ENCODE assay signal across 8 mouse cellular contexts in the genomic region with DNA sequence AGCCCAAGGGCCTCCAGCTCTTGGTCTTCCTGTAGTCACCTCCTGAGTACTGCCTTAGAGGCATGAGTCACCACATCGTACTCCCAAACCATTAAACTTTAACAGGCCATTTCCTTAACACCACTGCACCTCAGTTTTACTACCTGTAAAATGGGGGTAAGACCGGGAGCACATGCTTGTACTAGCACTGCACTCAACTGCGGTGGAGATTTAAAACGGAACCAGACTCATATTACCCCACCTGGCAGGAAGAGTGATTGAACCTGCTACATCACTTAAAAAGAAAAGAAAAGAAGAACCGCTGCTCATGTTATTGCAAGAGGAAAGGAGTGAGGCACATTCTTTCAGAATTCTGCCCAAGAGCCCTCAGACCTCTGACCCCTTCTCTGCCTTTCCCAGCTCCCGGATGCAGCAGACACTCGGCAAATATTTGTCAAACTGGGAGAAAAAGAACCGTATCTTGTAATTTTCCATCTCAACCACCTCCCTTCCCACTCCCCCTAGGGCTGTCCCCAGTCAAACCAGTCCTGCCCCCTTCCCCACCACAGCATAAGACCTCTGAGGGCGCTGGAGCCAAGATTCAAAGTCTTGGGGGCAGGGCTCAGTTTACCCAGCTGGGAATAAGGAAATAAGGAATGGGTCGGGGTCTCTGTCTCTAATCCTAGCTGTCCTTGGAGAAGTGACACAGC. TPM values are rescaled to one million over a fixed set of nuclear protein-coding genes. Genes with fewer than 3 reads are reported as not detected.
DNase-seq lines count a peak whose midpoint lies in the region; ATAC-seq and TF ChIP-seq lines count a peak whose summit lies in the region.

No protein-coding gene starts in this region.

- 61% methylated on average over 10 of the region's 10 CpGs for WGBS in forebrain, postnatal 0 days
- WGBS in limb, embryonic 10.5 days, result 41% methylated on average over 10 of the region's 10 CpGs
- WGBS in midbrain, embryonic 15.5 days, result 59% methylated on average over 10 of the region's 10 CpGs

- ATAC-seq in forebrain, postnatal 0 days, result no peak
- no peak for ATAC-seq in midbrain, embryonic 15.5 days (replicated peaks)

- no peak for TF ChIP-seq CTCF in forebrain, postnatal 0 days (IDR thresholded peaks at IDR 0.05; ENCODE audit: low read depth)

- H3K36me3 ChIP-seq in forebrain, postnatal 0 days (ENCODE audit: insufficient read depth), result peaks cover 4% of the 10 kb centered on the region; the same call in 1 of the 2 replicates
- H3K36me3 ChIP-seq in limb, embryonic 10.5 days, result peaks cover 42% of the 10 kb centered on the region
- peaks cover 7% of the 10 kb centered on the region; the same call in 1 of the 2 replicates for H3K36me3 ChIP-seq in midbrain, embryonic 15.5 days (replicated peaks)

- H3K9ac ChIP-seq in forebrain, postnatal 0 days, result no peak overlapping the region
- peak overlapping the region; percentile 95; the same call in 1 of the 2 replicates for H3K9ac ChIP-seq in midbrain, embryonic 15.5 days

- peak; percentile 25 for DNase-seq in thymus, postnatal 25 days
- DNase-seq in thymus, adult 18-20 months, result no peak
- no peak for DNase-seq in forebrain, postnatal 0 days
- DNase-seq in limb, embryonic 10.5 days (ENCODE audit: low spot score), result no peak
- DNase-seq in adrenal gland, postnatal 10 days, result no peak
- DNase-seq in urinary bladder, postnatal 14 days (ENCODE audit: low spot score), result no peak
- DNase-seq in adrenal gland, postnatal 14 days, result no peak

- peaks cover 15% of the 10 kb centered on the region for H3K4me1 ChIP-seq in forebrain, postnatal 0 days (ENCODE audit: insufficient read depth)
- peaks cover 57% of the 10 kb centered on the region for H3K4me1 ChIP-seq in limb, embryonic 10.5 days
- peaks cover 22% of the 10 kb centered on the region for H3K4me1 ChIP-seq in midbrain, embryonic 15.5 days

- H3K27me3 ChIP-seq in forebrain, postnatal 0 days (ENCODE audit: insufficient read depth, low read length), result no peaks in the 10 kb centered on the region
- no peaks in the 10 kb centered on the region for H3K27me3 ChIP-seq in limb, embryonic 10.5 days (ENCODE audit: low read depth, poor library complexity, severe bottlenecking)
- no peaks in the 10 kb centered on the region for H3K27me3 ChIP-seq in midbrain, embryonic 15.5 days (replicated peaks)

- peak overlapping the region; percentile 72 for H3K4me3 ChIP-seq in forebrain, postnatal 0 days (ENCODE audit: low read depth, low read length)
- H3K4me3 ChIP-seq in limb, embryonic 10.5 days, result peak overlapping the region; percentile 94
- peak overlapping the region; percentile 96 for H3K4me3 ChIP-seq in midbrain, embryonic 15.5 days

- H3K27ac ChIP-seq in forebrain, postnatal 0 days (ENCODE audit: low read depth, low read length), result peak overlapping the region; percentile 29; the same call in 1 of the 2 replicates
- H3K27ac ChIP-seq in limb, embryonic 10.5 days, result peak overlapping the region; percentile 95
- H3K27ac ChIP-seq in midbrain, embryonic 15.5 days, result peak overlapping the region; percentile 42; the same call in 1 of the 2 replicates

- H3K4me2 ChIP-seq in forebrain, postnatal 0 days (ENCODE audit: low read depth), result peak overlapping the region; percentile 95
- peak overlapping the region; percentile 85 for H3K4me2 ChIP-seq in midbrain, embryonic 15.5 days

- no peaks in the 10 kb centered on the region for H3K9me3 ChIP-seq in forebrain, postnatal 0 days (ENCODE audit: low read length)
- no peaks in the 10 kb centered on the region for H3K9me3 ChIP-seq in limb, embryonic 10.5 days (replicated peaks)
- no peaks in the 10 kb centered on the region for H3K9me3 ChIP-seq in midbrain, embryonic 15.5 days

RNA-seq across cellular contexts. Expression of a gene that starts 2.5 kb away (rescaled TPM):
- 40.6 and 45.9 TPM in 2 replicates for total RNA-seq in forebrain, postnatal 0 days (2014; rRNA removed)
- 30.0 and 30.6 TPM in 2 replicates for polyA plus RNA-seq in forebrain, postnatal 0 days (2015; fragmentation: Nextera tagmentation; extraction: Ambion mirVana)
- polyA plus RNA-seq in limb, embryonic 10.5 days (2016; fragmentation: Nextera tagmentation; extraction: Ambion mirVana), result 68.1 and 75.7 TPM in 2 replicates
- 35.9 and 37.4 TPM in 2 replicates for polyA plus RNA-seq in midbrain, embryonic 15.5 days (2015; fragmentation: Nextera tagmentation; extraction: Ambion mirVana)
- 10 to 100 TPM; 73.9 to 77.2 TPM for total RNA-seq in adrenal gland, postnatal 10 days (2021)
- 62.0 and 79.0 TPM in 2 replicates for total RNA-seq in adrenal gland, postnatal 14 days (2021)

RNA-seq across cellular contexts. Expression of a gene that starts 10.7 kb away (rescaled TPM):
- 2.3 and 3.2 TPM in 2 replicates for total RNA-seq in forebrain, postnatal 0 days (2014; rRNA removed)
- 0.69 and 1.1 TPM in 2 replicates for polyA plus RNA-seq in forebrain, postnatal 0 days (2015; fragmentation: Nextera tagmentation; extraction: Ambion mirVana)
- polyA plus RNA-seq in limb, embryonic 10.5 days (2016; fragmentation: Nextera tagmentation; extraction: Ambion mirVana), result 0.16 and 0.39 TPM in 2 replicates
- 1.1 and 1.7 TPM in 2 replicates for polyA plus RNA-seq in midbrain, embryonic 15.5 days (2015; fragmentation: Nextera tagmentation; extraction: Ambion mirVana)
- total RNA-seq in adrenal gland, postnatal 10 days (2021), result under 1 TPM in 1 of 2 experiments, not detected in 1; 0.30 TPM
- total RNA-seq in adrenal gland, postnatal 14 days (2021), result 0.19 TPM in 1 of 2 replicates, not detected in the other

RNA-seq across cellular contexts. Expression of a gene that starts 13.3 kb away (rescaled TPM):
- 154 and 163 TPM in 2 replicates for total RNA-seq in forebrain, postnatal 0 days (2014; rRNA removed)
- 126 and 136 TPM in 2 replicates for polyA plus RNA-seq in forebrain, postnatal 0 days (2015; fragmentation: Nextera tagmentation; extraction: Ambion mirVana)
- 5.5 and 5.6 TPM in 2 replicates for polyA plus RNA-seq in limb, embryonic 10.5 days (2016; fragmentation: Nextera tagmentation; extraction: Ambion mirVana)
- 112 and 121 TPM in 2 replicates for polyA plus RNA-seq in midbrain, embryonic 15.5 days (2015; fragmentation: Nextera tagmentation; extraction: Ambion mirVana)
- total RNA-seq in adrenal gland, postnatal 10 days (2021), result 10 to 100 TPM; 20.2 to 59.7 TPM
- 6.0 and 7.9 TPM in 2 replicates for total RNA-seq in adrenal gland, postnatal 14 days (2021)

RNA-seq across cellular contexts. Expression of a gene that starts 40.7 kb away (rescaled TPM):
- total RNA-seq in forebrain, postnatal 0 days (2014; rRNA removed), result 1.6 and 5.1 TPM in 2 replicates
- polyA plus RNA-seq in forebrain, postnatal 0 days (2015; fragmentation: Nextera tagmentation; extraction: Ambion mirVana), result 0.28 and 0.36 TPM in 2 replicates
- 0.04 and 0.11 TPM in 2 replicates for polyA plus RNA-seq in limb, embryonic 10.5 days (2016; fragmentation: Nextera tagmentation; extraction: Ambion mirVana)
- 0.08 TPM in 1 of 2 replicates, not detected in the other for polyA plus RNA-seq in midbrain, embryonic 15.5 days (2015; fragmentation: Nextera tagmentation; extraction: Ambion mirVana)
- 10 to 100 TPM in 1 of 2 experiments, 1 to 10 TPM in 1; 1.2 to 12.9 TPM for total RNA-seq in adrenal gland, postnatal 10 days (2021)
- 2.1 and 22.4 TPM in 2 replicates for total RNA-seq in adrenal gland, postnatal 14 days (2021)

RNA-seq across cellular contexts. Expression of a gene that starts 41.0 kb away (rescaled TPM):
- total RNA-seq in forebrain, postnatal 0 days (2014; rRNA removed), result 32.2 and 34.4 TPM in 2 replicates
- polyA plus RNA-seq in forebrain, postnatal 0 days (2015; fragmentation: Nextera tagmentation; extraction: Ambion mirVana), result 35.1 and 35.8 TPM in 2 replicates
- 45.7 and 48.7 TPM in 2 replicates for polyA plus RNA-seq in limb, embryonic 10.5 days (2016; fragmentation: Nextera tagmentation; extraction: Ambion mirVana)
- 37.9 and 41.1 TPM in 2 replicates for polyA plus RNA-seq in midbrain, embryonic 15.5 days (2015; fragmentation: Nextera tagmentation; extraction: Ambion mirVana)
- total RNA-seq in adrenal gland, postnatal 10 days (2021), result 10 to 100 TPM; 26.5 to 26.6 TPM
- 27.5 and 28.5 TPM in 2 replicates for total RNA-seq in adrenal gland, postnatal 14 days (2021)

Comparison
In these comparisons a context has a peak if more than half of its experiments do, and no peak if none do; other contexts are left out.
1. H3K27ac ChIP-seq: peak in every context shown above with its lines; median percentile 95 in limb, embryonic 10.5 days; 42 in midbrain, embryonic 15.5 days; 29 in forebrain, postnatal 0 days.